Mouse (Mus musculus): ENCODE results near the gene Sh2d6.
"Not testable (repeated sequence)": the region's sequence is repeated elsewhere in the genome, so short reads cannot be mapped to it uniquely, and the experiment has no call there.

The Sh2d6 gene

DNA sequence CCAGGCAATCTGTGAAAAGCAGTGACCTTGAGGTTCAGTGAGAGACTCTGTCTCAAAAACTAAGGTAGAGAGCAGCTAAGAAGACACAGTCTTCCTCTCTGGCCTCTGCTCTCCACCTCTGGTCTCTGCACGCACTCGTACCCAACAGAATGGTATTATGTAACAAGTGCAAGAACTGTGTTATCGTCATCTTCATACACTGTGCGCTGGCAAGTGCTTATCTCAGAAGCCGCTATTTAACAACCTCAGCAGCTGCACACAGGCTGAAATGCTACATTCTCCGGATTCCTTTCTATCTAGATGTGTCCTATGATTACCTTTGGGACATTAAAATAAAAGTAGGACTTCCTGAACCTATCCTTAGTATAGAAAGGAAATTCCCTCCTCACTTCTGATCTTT is 28.6 kb downstream of the Sh2d6 start:
- DNase-seq, result no peak

DNA sequence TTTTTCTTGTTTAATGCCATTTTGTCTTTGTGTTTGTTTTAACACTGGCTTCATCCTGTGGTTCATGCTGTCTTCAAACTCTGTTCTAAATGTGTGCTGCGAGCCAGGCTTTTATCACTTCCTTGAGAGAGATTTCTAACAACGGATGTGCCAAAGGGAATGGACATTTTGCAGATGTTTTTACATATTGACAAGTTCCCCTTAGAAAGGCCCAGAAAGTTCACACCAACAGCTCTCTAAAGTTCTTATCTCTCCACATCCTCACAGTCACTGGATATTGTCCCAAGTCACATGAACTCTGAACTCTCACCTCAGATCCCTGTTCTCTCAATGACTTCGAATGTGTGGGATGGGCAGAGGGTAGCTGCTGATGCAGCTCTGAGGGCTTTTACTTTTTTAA is 30.4 kb downstream of the Sh2d6 start:
- DNase-seq, result no peak

DNA sequence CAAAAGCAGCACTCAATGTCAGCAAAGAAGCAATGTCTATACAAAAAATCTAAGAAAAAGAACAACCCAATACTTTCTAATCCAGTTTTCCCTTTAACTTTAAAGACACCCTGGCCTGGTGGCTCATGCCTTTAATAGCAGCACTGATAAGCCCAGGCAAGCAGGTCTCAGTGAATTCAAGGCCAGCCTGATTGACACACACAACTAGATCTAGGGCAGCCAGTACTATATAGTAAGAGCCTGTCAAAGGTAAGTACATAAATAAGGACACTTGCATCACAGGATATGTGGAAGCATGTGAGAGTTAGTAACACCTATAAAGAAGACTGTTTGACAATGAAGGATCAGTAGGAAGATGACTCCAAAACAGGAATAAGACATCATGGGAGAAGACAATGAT is 32.0 kb downstream of the Sh2d6 start:
- no peak for DNase-seq

DNA sequence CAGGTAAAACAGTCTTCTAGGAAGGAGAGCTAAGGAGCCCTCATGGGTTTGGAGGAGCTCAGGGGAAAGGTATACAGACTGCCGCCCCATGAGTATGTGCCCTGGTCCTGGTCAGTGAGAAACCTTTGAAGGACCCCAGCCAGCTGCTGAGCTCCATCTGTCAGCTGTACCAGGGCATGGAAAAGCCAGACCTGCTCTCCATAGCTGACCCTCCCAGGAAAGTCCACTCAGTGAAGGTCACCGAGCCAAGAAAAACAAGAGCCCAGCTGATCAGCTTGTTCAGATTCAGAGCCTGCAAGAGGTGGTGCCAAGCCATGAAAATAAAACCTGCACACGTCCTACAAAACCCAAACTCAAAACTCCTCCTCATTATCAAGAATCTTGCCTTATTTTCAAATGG is 32.7 kb downstream of the Sh2d6 start:
- DNase-seq, result no peak

DNA sequence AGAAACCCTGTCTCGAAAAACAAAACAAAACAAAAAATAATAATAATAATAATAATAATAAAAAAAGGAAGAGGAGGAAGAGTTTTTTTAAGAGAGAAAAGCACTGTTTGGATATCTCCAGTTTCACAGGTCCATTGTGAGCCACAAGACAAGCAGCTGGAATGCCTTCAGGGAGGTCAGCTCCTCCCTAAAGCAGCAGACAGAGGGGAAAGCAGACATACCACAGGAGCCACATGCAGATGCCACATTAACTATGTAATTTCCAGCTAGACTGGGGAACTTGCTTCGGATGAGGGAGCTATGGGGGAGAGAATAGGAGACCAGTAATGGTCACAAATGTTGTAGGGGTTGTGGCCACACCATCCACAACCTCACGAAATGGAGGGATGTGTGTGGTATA is 34.2 kb downstream of the Sh2d6 start:
- DNase-seq, result no peak

DNA sequence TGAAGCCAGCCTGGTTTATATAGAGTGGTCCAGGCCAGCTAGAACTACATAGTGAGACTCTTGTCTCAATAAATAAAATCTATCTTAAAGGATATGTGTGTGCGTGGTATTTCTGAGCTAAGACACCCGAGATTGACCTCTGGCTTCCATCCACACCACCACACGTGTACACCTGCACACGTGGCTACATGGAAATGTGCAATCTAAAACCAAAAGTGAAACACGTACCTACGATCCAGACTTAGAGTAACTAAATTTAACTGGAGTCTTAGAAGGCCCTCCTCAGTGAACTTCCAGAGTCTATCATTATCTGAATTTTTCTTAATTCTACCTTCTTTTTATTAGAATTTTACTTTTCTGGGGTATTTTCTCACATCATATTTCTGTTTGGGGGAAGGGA is 35.2 kb downstream of the Sh2d6 start:
- no peak for DNase-seq

DNA sequence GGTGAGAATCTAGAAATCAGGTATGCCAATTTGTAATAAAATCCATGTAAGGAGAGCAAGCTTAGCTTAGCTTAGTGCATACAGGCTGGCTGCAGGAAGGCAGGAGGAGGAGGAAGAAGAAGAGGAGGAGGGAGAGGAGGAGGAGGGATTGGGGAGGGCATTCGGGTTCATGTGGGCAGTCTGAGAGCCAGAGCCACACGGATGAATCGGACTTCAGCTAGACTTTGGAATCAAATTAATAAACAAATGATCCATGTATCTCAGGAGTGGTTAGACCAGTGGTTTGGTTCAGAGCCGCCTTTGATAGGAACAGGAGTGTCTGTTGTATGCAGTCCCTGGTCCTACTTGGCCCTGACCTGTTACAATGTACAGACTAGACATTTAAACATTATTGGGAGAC is 36.6 kb downstream of the Sh2d6 start:
- no peak for DNase-seq

DNA sequence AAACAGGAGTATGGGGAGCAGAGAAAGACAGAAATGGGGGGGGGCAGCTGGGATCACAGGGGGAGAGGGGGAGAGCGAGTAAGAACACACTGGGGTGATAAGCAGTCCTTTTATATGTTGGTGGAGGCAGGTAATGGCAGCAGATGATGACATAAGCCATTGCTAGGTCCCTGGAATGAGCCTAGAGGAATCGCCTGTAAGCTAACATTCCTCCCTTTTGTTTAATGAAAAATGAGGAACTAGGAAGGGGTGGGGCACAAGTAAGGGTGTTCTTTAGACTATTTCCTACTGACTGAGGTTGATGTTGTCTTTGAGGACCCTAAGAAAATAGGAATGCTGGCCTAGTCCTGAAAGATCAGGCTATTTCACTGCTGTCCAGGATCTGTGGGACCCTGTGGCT is 39.4 kb downstream of the Sh2d6 start:
- no peak for DNase-seq

DNA sequence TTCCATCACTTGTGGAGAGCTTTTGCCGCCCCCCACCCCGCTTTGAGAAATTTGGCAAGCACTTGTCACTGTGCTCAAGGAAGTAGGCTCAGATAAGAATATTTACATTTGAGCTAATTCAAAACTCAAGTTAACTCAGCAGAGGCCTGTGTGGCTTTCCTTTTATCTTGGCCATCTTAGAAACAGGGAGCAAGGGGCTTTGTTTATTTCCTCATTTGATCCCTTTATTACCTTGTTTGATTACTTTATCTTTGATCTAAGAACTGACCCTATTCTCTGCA is 41.1 kb downstream of the Sh2d6 start:
- no peak for DNase-seq

DNA sequence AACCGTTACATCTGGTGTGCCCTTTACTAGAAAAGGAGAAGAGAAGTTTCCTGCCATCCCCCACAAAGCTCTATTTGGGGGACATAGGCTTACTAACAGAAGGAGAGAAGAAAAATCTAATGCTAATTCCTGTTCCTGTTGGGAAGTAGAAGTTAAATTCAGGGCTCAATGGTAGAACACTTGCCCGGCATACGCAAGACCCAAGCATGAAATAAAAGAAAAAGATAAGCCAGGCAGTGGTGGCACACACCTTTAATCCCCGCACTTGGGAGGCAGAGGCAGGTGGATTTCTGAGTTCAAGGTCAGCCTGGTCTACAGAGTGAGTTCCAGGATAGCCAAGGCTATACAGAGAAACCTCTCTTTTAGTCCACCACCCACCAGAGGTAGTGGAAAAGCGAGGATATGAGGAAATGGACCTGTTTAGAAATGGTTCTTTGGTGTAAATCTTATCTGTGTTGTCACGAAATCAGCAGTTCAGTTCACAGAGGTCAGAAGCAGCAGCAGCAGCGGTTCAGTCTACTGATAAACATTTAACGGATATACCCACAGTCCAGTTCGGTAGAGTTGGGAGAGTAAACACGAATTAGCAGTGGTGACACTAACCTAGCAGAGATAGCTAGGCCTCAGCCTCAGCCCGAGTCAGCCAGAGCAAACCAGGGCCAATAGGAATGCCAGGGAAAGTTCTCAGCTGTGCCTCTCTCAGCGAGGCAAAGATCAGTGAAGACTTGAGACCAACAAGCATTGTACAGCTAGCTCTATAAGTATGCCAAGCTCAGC is 41.7 kb downstream of the Sh2d6 start:
- no peak for DNase-seq

DNA sequence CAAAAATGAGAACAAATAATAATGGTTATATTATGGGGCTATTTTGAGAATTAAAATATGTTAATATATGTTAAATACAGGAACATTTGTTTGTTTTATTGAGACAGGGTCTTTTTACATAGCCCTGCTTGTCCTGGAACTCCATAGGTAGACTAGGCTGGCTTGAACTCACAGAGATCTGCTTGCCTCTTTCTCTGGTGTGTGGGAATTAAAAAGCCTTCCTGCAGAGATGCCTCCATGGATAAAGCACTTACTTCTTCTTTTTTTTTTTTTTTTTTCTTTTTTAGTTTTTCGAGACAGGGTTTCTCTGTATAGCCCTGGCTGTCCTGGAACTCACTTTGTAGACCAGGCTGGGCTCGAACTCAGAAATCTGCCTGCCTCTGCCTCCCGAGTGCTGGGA is 42.8 kb downstream of the Sh2d6 start:
- not testable (repeated sequence) for DNase-seq

DNA sequence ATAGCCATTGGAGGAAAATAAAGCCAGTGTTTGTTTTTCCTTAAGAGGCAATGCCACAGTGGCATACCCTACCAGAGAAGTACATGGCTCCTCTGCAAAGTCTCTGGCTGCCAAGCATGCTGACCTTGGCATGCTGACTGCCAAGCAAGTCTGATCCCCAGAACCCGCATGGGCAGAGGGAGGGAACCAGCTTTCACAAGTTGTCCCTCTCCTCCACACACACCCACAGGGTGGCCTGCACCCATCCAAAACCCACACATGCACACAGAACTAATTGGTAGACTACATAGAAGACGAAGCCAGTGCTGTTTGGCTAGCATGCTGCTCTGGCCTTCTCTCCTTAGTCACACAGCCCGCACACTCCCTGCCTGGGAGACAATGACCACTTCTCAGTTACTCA is 43.9 kb downstream of the Sh2d6 start:
- DNase-seq, result no peak

DNA sequence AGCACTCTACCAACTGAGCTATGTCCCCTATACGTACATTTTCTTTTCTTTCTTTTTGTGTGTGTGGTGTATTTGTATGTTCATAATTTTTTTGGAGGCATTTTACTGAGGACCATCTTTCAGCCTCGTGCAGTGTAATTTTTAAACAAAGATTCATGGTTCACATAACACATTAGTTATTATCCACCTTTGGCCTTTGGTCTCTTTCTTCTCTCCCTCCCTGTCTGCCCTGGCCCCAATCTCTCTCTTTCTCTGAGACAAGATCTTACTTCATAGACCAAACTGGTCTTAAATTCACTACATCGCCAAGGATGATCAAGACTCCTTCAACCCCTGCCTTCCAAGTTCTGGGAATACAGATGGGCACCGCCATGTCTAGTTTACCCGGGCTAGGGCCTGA is 44.7 kb downstream of the Sh2d6 start:
- DNase-seq, result no peak

DNA sequence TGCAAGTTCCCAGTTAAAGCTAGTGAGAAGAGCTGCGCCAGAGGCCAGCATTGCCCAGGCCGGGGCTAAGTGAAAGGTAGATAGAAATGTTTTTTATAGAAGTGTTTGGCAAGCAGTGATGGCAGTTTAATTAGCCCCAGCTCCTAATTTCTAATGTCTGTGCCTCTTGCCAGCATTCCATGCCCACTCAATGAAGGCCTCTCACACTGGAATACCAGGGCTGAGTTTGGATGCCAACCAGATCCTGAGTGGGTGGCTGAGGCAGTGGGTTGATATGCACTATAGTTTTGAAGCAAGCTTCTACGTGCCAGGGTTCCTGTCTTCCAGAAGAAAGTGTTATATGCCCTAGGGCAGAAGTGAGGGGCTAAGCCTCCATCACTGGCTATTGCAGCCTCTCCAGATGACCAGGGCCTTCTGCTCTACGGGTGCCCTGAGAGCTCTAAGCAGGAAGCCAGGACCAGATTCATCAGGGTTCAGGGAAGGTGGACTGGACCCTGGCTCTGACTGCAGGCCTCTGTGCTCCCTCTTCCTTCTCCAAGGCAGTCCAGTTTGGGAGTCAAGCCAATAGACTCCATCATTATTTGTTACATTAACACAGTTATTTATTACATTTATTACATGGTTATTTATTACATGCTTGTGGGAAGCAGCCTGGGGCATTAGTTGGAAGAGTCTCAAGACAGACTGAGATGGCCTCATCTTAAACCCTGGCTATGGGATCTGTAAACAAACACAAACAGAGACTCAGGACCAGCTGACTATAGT is 46.1 kb downstream of the Sh2d6 start:
- DNase-seq, result no peak

DNA sequence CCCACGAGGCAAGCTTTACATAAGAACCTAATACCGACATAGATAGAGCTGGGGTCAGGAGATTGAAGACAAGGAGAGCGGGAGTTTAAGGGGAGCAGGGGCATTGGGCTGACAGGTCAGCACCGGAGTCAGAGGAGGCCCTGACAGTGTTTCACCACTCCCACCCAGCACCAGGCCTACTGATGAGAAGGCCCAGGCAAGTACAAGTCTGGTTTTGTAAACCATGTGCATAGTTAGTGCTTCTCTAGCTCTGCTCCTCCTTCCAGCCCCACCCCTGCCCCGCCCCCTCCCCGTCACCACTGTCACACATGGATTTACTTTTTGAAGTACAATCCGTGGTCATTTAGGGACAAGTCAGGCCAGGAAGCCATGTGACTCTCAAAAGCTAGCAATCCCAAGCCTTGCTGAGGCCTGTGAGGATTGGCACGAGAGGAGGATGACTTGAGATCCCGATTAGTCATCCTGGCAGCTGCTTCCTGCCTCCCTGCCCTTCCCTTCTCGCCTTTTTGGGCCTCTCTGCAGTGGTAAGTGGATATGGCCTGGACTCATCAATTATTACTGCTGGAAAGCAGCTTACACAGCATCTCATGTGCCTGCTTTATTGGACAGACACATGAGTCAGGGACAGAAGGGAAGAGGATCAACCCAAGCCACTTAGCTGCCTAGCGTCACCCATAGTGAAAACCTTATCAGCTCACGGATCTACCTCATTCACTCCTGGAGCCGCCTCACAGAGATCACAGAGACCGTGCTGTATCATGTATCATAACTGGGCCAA is 48.1 kb downstream of the Sh2d6 start:
- peak; percentile 77 for DNase-seq

DNA sequence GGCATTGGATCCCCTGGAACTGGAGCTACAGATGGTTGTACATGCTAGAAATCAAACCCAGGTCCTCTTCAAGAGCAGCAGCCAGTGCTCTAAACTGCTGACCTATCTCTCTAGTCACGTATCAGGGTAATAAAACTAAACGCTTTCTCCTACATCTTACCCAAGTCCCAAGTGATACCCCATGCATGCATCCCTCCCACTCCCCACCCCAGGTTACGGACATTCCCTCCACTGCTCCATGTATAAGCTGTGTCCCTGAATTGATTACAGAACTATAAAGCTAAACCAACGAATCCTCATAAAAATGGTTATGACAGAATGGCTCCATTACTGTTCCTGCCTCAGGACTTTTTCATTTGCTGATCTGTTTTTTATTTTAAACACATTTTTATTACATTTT is 55.3 kb downstream of the Sh2d6 start:
- DNase-seq, result no peak

DNA sequence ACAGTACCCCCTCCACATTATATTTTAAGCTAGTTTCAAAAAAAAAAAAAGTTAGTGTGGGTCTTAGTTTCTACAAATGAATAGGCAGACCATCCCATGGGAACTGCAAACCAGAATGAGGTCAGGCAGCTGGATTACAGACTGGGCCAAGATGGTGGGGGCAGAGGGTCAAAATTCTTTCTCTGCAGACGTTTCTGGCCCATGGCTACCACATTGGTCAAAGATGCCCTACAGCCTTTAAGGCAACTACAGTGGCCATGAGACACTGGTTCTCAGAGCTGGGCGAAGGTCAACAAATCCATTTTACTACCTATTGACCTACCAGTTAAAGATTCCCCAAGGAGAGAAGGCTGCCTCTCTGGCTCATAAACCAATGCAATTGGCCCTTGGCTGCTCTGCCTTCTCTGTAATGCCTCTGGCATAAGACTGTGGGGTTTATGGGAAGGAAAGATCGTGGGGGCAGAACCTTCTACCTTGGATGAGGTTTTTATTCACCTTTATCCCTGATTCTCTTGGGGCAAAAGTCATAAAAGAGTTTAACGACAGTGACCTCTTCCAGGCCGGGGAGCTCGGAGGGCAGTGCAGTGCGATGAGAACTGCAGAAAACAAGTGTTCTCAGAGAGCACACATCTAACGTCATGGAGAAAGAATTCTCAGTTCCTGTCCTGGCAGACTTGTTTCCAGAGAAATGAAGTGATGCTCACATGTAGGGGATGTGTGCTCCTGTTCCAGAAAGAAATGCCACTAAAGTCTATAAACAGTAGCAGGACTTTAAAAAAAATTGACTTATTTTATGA is 55.9 kb downstream of the Sh2d6 start:
- DNase-seq, result no peak

Data from retina, postnatal 1 day (tissue).